Mouse (Mus musculus) midbrain, embryonic 11.5 days (tissue): ENCODE data around the gene Dda1. TPM values are rescaled to one million over a fixed set of nuclear protein-coding genes. Genes with fewer than 3 reads are reported as not detected.

Source experiments
- ATAC-seq: fragments of 200-750 bp; cut with Nextera tagmentation; 2 replicates; pipeline ENCODE4 v1.8.0; 2017; ENCODE audit warnings: moderate TSS enrichment, moderate library complexity; ENCODE audit not compliant: low FRiP score
- DNase-seq: peaks from one replicate; pipeline ENCODE4 v3.0.0; 2015; ENCODE audit warnings: low spot score; ENCODE audit errors: missing footprints
- H3K27ac ChIP-seq: fragments of 300-500 bp; sonication (generic); 2 replicates; pipeline ENCODE4 v1.5.1; 2014; ENCODE audit warnings: low read depth, low read length
- H3K27me3 ChIP-seq: fragments of 300-500 bp; sonication (generic); 2 replicates; pipeline ENCODE4 v1.6.1; 2014; ENCODE audit warnings: mild to moderate bottlenecking, low read length, moderate library complexity, mixed read lengths; ENCODE audit not compliant: control insufficient read depth, insufficient read depth
- H3K36me3 ChIP-seq: fragments of 300-500 bp; sonication (generic); 2 replicates; pipeline ENCODE4 v1.6.1; 2014; ENCODE audit warnings: mild to moderate bottlenecking, low read length, moderate library complexity, mixed read lengths; ENCODE audit not compliant: control insufficient read depth, insufficient read depth
- H3K4me1 ChIP-seq: fragments of 300-500 bp; sonication (generic); 2 replicates; pipeline ENCODE4 v1.6.1; 2014; ENCODE audit warnings: low read length; ENCODE audit not compliant: control insufficient read depth, insufficient read depth
- H3K4me2 ChIP-seq: fragments of 300-500 bp; sonication (generic); 2 replicates; pipeline ENCODE4 v1.6.1; 2014; ENCODE audit warnings: mild to moderate bottlenecking, moderate library complexity
- H3K4me3 ChIP-seq: fragments of 300-500 bp; sonication (generic); 2 replicates; pipeline ENCODE4 v1.5.1; 2014; ENCODE audit warnings: low read depth, low read length
- H3K9ac ChIP-seq: fragments of 300-500 bp; sonication (generic); 2 replicates; pipeline ENCODE4 v1.6.1; 2014; ENCODE audit warnings: low read length
- H3K9me3 ChIP-seq: fragments of 300-500 bp; sonication (generic); 2 replicates; pipeline ENCODE4 v1.6.1; 2016; ENCODE audit warnings: low read length; ENCODE audit not compliant: control insufficient read depth
- whole genome bisulfite sequencing: fragments of 180-500 bp; shearing (Covaris S2); extraction: QIAGEN DNeasy Blood & Tissue Kit; methylation state at CpG from one replicate; pipeline ENCODE4 v1.1.7; 2014; 5-methylcytosine and 5-hydroxymethylcytosine counted together
- polyA plus RNA-seq: library from polyadenylated mRNA; unstranded; fragments of >200 nt; fragmentation: Nextera tagmentation; extraction: Ambion mirVana; gene quantifications from 2 replicates; pipeline ENCODE4 v1.2.1, GENCODE M21; 2014

Dda1 gene
- polyA plus RNA-seq, 1 experiment from 2014 or later: 129 TPM

GRCm38 (mm10) chr8:71483932-71484331 lies 14.9 kb downstream of the Dda1 start:
- Histone ChIP-seq H3K27ac (no peak overlapping the region), H3K9ac (no peak overlapping the region), H3K27me3 (no peaks in the 10 kb centered on the region), H3K4me2 (no peak overlapping the region), H3K36me3 (peaks cover 14% of the 10 kb centered on the region), H3K4me1 (peaks cover 15% of the 10 kb centered on the region), H3K4me3 (no peak overlapping the region), H3K9me3 (no peaks in the 10 kb centered on the region)
- DNase-seq: peak; percentile 82
- ATAC-seq: no peak
- 48% methylated on average over 8 of the region's 8 CpGs for WGBS

GRCm38 (mm10) chr8:71484736-71485135 lies 15.7 kb downstream of the Dda1 start:
- peak overlapping the region; percentile 75 for H3K4me2 ChIP-seq
- ATAC-seq: no peak
- no peak for DNase-seq
- peak overlapping the region; percentile 92 for H3K4me3 ChIP-seq
- H3K9ac ChIP-seq: peak overlapping the region; percentile 98
- 97% methylated on average over 19 of the region's 19 CpGs for WGBS
- no peaks in the 10 kb centered on the region for H3K27me3 ChIP-seq
- H3K9me3 ChIP-seq: no peaks in the 10 kb centered on the region
- peaks cover 22% of the 10 kb centered on the region for H3K4me1 ChIP-seq
- H3K27ac ChIP-seq: no peak overlapping the region
- H3K36me3 ChIP-seq: peaks cover 14% of the 10 kb centered on the region

- Histone ChIP-seq H3K36me3 (peaks cover 13% of the 10 kb centered on the region), H3K9me3 (no peaks in the 10 kb centered on the region), H3K9ac (peak within 1 kb of the TSS; percentile 98), H3K27me3 (no peaks in the 10 kb centered on the region), H3K4me3 (peak within 1 kb of the TSS; percentile 92), H3K4me2 (peak within 1 kb of the TSS; percentile 75), H3K4me1 (peaks cover 25% of the 10 kb centered on the region), H3K27ac (peak within 1 kb of the TSS; percentile 78)
- ATAC-seq (peak; percentile 76), DNase-seq (peak; percentile 98)
- 6% methylated on average over 54 of the region's 58 CpGs for WGBS
These were observed 16.4 kb downstream of the Dda1 start, which contains the start of gene Ano8 for GRCm38 (mm10) chr8:71485142-71486135. Gene Ano8, minus strand, starts transcription at chr8:71485963.

GRCm38 (mm10) chr8:71486136-71486529 lies 17.1 kb downstream of the Dda1 start:
- H3K36me3 ChIP-seq: peaks cover 6% of the 10 kb centered on the region
- no peak overlapping the region; the same call in 1 of the 2 replicates for H3K27ac ChIP-seq
- peak overlapping the region; percentile 92 for H3K4me3 ChIP-seq
- ATAC-seq: no peak
- H3K9ac ChIP-seq: peak overlapping the region; percentile 98
- H3K4me1 ChIP-seq: peaks cover 25% of the 10 kb centered on the region
- no peaks in the 10 kb centered on the region for H3K9me3 ChIP-seq
- H3K27me3 ChIP-seq: no peaks in the 10 kb centered on the region
- peak overlapping the region; percentile 75 for H3K4me2 ChIP-seq
- no peak for DNase-seq
- 19% methylated on average over 7 of the region's 7 CpGs for WGBS

GRCm38 (mm10) chr8:71487691-71488445 lies 18.9 kb downstream of the Dda1 start, which contains the start of gene Gtpbp3:
Gene Gtpbp3, plus strand, starts transcription at chr8:71488103.
- under 1% methylated on average over 33 of the region's 33 CpGs for WGBS
- H3K27ac ChIP-seq: peak within 1 kb of the TSS; percentile 62
- H3K4me2 ChIP-seq: peak within 1 kb of the TSS; percentile 100
- peak; percentile 96 for DNase-seq
- peaks cover 5% of the 10 kb centered on the region for H3K36me3 ChIP-seq
- no peaks in the 10 kb centered on the region for H3K27me3 ChIP-seq
- H3K4me3 ChIP-seq: peak within 1 kb of the TSS; percentile 83
- peaks cover 25% of the 10 kb centered on the region for H3K4me1 ChIP-seq
- H3K9me3 ChIP-seq: no peaks in the 10 kb centered on the region
- H3K9ac ChIP-seq: peak within 1 kb of the TSS; percentile 76
- peak; percentile 55 for ATAC-seq

DNA sequence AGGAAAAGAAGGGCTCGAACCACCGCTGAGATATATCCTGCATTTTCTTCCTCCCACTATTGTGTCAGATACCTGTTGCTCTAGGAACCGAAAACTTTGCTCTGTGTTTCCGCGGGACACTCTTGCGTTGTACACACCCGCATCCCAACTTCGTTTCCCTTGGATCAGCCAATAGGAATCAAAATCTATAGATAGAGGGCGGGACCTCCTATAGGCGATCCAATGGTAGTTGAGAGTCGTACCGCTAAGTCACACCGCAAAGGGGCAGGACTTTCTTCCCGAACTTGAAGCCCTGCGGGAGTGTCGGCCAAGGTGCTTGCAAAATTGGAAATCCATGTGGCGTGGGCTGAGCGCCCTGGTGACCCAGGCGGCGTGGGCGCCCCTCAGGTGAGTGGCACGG lies 19.5 kb downstream of the Dda1 start:
- H3K4me2 ChIP-seq: peak overlapping the region; percentile 100
- no peaks in the 10 kb centered on the region for H3K9me3 ChIP-seq
- H3K4me3 ChIP-seq: peak overlapping the region; percentile 83
- H3K27me3 ChIP-seq: no peaks in the 10 kb centered on the region
- H3K27ac ChIP-seq: no peak overlapping the region
- H3K4me1 ChIP-seq: peaks cover 25% of the 10 kb centered on the region
- DNase-seq (peak; percentile 99), ATAC-seq (peak; percentile 81)
- peaks cover 5% of the 10 kb centered on the region for H3K36me3 ChIP-seq
- peak overlapping the region; percentile 76 for H3K9ac ChIP-seq
- under 1% methylated on average over 22 of the region's 22 CpGs for WGBS

DNA sequence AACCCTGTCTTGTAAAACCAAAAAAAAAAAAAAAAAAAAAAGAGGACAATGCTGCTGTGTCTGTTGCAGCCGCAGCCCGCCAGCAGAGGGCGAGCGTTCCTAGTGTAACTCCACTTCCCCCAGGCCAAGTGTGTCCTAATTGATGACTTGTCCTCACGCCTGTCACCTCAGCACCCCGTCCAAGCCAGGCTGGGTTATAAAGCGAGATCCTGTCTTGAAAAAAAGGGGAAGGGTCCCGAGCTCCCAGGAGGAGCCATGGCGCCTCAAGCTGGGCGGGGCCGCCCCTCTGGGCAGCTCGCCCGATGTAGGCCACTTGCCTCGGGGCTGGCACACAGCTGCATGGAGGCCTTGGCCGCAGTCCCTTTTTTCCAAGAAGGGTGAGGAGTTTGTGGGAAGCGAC lies 26.0 kb downstream of the Dda1 start:
- no peaks in the 10 kb centered on the region for H3K27me3 ChIP-seq
- ATAC-seq (peak; percentile 66), DNase-seq (peak; percentile 97)
- no peak overlapping the region for H3K4me2 ChIP-seq
- H3K36me3 ChIP-seq: peaks cover 3% of the 10 kb centered on the region; the same call in 1 of the 2 replicates
- peaks cover 9% of the 10 kb centered on the region for H3K4me1 ChIP-seq
- 32% methylated on average over 16 of the region's 16 CpGs for WGBS
- H3K27ac ChIP-seq: no peak overlapping the region
- no peak overlapping the region for H3K4me3 ChIP-seq
- no peak overlapping the region for H3K9ac ChIP-seq
- no peaks in the 10 kb centered on the region for H3K9me3 ChIP-seq

DNA sequence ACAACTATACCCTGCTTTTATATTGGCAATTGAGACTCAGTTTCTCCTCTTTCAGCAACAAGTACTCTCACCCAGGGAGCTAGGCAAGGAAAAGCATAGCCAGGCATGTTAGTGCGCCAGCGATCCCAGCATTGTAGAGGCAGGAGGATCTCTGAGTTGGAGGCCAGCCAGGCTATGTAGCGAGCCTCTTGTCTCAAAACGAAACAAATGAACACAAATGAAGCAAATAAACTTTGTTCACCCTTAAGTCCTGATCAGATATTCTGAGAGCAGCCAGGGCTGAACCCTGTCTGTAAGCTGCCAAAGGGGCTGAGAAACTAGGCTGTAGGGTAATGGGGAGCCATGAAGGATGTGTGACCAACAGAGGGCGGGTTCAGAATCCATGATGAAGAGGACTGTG lies 26.8 kb downstream of the Dda1 start:
- no peak for DNase-seq
- 98% methylated on average over 5 of the region's 5 CpGs for WGBS
- Histone ChIP-seq H3K9ac (no peak overlapping the region), H3K4me1 (peaks cover 8% of the 10 kb centered on the region), H3K4me2 (no peak overlapping the region), H3K9me3 (no peaks in the 10 kb centered on the region), H3K4me3 (no peak overlapping the region), H3K36me3 (peaks cover 3% of the 10 kb centered on the region; the same call in 1 of the 2 replicates), H3K27me3 (no peaks in the 10 kb centered on the region), H3K27ac (no peak overlapping the region)
- ATAC-seq: no peak
